Mouse (Mus musculus): ENCODE measurements around the gene Rnf103. TPM values are rescaled to one million over a fixed set of nuclear protein-coding genes. Genes with fewer than 3 reads are reported as not detected.

Rnf103 gene
- polyA plus RNA-seq, 1 experiment from 2014 or later = 25.4 TPM

- Histone ChIP-seq H3K4me1 (replicated peaks; ENCODE audit: control insufficient read depth, insufficient read depth) (no peaks in the 10 kb centered on the region), H3K4me3 (ENCODE audit: low read depth, low read length) (no peak overlapping the region), H3K36me3 (ENCODE audit: control insufficient read depth, insufficient read depth, low read length) (no peaks in the 10 kb centered on the region), H3K4me2 (replicated peaks; ENCODE audit: low read depth) (no peak overlapping the region), H3K9ac (ENCODE audit: low read length) (no peak overlapping the region), H3K27ac (replicated peaks) (no peak overlapping the region), H3K9me3 (ENCODE audit: control insufficient read depth, low read length) (no peaks in the 10 kb centered on the region), H3K27me3 (ENCODE audit: control insufficient read depth, insufficient read depth, low read length) (no peaks in the 10 kb centered on the region)
- ATAC-seq (ENCODE audit: low FRiP score, low TSS enrichment) = no peak
- TF ChIP-seq EP300 (optimal IDR thresholded peaks at IDR 0.05) (no peak), CTCF (IDR thresholded peaks at IDR 0.05; ENCODE audit: low read depth) (no peak)
- 66% methylated on average over 5 of the region's 5 CpGs for WGBS
- no peak for DNase-seq (ENCODE audit: low spot score)
Observed at GRCm38 (mm10) chr6:71485246-71485645, 8.4 kb upstream of the Rnf103 start.

DNA sequence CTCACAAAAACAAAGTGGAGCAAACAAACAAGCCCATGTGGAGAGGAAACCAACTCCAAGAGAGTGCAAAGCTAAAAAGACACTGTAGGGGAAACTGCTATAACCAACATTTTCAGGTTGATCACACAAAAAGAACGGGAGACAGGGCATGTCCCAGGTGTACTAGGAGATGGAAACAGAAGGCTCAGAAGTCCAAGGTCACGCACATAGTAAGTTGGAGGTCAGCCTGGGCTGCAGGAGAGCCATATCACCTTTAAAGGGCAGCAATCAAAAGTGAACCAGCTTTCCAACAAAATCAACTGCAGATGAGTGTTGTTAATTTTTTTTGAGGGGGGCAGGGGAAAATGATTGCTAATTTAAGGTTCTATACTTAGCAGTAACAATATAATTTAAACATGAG lies 7.5 kb upstream of the Rnf103 start:
- H3K27ac ChIP-seq (replicated peaks) = no peak overlapping the region
- H3K27me3 ChIP-seq (ENCODE audit: control insufficient read depth, insufficient read depth, low read length) = no peaks in the 10 kb centered on the region
- ATAC-seq (ENCODE audit: low FRiP score, low TSS enrichment) (no peak), DNase-seq (ENCODE audit: low spot score) (no peak)
- H3K9me3 ChIP-seq (ENCODE audit: control insufficient read depth, low read length) = no peaks in the 10 kb centered on the region
- no peaks in the 10 kb centered on the region for H3K36me3 ChIP-seq (ENCODE audit: control insufficient read depth, insufficient read depth, low read length)
- H3K4me1 ChIP-seq (replicated peaks; ENCODE audit: control insufficient read depth, insufficient read depth) = no peaks in the 10 kb centered on the region
- WGBS = 57% methylated on average over 2 of the region's 2 CpGs
- no peak overlapping the region for H3K4me3 ChIP-seq (ENCODE audit: low read depth, low read length)
- TF ChIP-seq EP300 (optimal IDR thresholded peaks at IDR 0.05) (no peak), CTCF (IDR thresholded peaks at IDR 0.05; ENCODE audit: low read depth) (no peak)
- H3K9ac ChIP-seq (ENCODE audit: low read length) = no peak overlapping the region
- H3K4me2 ChIP-seq (replicated peaks; ENCODE audit: low read depth) = no peak overlapping the region

DNA sequence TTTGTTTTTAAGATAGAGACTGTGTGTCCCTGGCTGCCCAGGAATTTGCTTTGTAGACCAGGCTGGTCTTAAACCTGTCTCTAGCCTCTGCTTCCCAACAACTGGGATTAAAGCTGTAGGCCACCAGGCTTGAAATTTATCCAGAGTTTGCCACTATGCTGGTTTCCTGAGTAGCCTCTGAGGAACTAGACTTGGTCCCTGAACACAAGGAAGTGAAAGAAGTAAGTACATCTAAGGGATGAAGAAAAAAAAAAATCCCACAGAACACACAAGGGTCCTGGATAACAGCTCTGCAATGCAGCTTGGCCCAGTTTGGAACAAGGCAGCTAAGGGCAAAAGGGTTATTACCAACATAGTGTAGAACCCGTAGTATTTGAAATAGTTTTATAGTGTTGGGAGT lies 6.8 kb upstream of the Rnf103 start:
- no peaks in the 10 kb centered on the region for H3K4me1 ChIP-seq (replicated peaks; ENCODE audit: control insufficient read depth, insufficient read depth)
- H3K27ac ChIP-seq (replicated peaks) = no peak overlapping the region
- DNase-seq (ENCODE audit: low spot score) = no peak
- H3K27me3 ChIP-seq (ENCODE audit: control insufficient read depth, insufficient read depth, low read length) = no peaks in the 10 kb centered on the region
- H3K4me2 ChIP-seq (replicated peaks; ENCODE audit: low read depth) = no peak overlapping the region
- H3K4me3 ChIP-seq (ENCODE audit: low read depth, low read length) = no peak overlapping the region
- ATAC-seq (ENCODE audit: low FRiP score, low TSS enrichment) = no peak
- H3K9me3 ChIP-seq (ENCODE audit: control insufficient read depth, low read length) = no peaks in the 10 kb centered on the region
- TF ChIP-seq CTCF (IDR thresholded peaks at IDR 0.05; ENCODE audit: low read depth) (no peak), EP300 (optimal IDR thresholded peaks at IDR 0.05) (no peak)
- H3K9ac ChIP-seq (ENCODE audit: low read length) = no peak overlapping the region
- H3K36me3 ChIP-seq (ENCODE audit: control insufficient read depth, insufficient read depth, low read length) = no peaks in the 10 kb centered on the region
- 69% methylated on average over 1 of the region's 1 CpGs for WGBS

GRCm38 (mm10) chr6:71487966-71488365 lies 5.7 kb upstream of the Rnf103 start:
- peak overlapping the region; percentile 58 for H3K27ac ChIP-seq (replicated peaks)
- peak; percentile 85 for ATAC-seq (ENCODE audit: low FRiP score, low TSS enrichment)
- H3K4me3 ChIP-seq (ENCODE audit: low read depth, low read length) = no peak overlapping the region
- peak; percentile 57 for DNase-seq (ENCODE audit: low spot score)
- H3K27me3 ChIP-seq (ENCODE audit: control insufficient read depth, insufficient read depth, low read length) = no peaks in the 10 kb centered on the region
- H3K36me3 ChIP-seq (ENCODE audit: control insufficient read depth, insufficient read depth, low read length) = no peaks in the 10 kb centered on the region
- no peak overlapping the region for H3K4me2 ChIP-seq (replicated peaks; ENCODE audit: low read depth)
- TF ChIP-seq EP300 (optimal IDR thresholded peaks at IDR 0.05) = no peak
- TF ChIP-seq CTCF (IDR thresholded peaks at IDR 0.05; ENCODE audit: low read depth) = no peak
- no peak overlapping the region; the same call in 1 of the 2 replicates for H3K9ac ChIP-seq (ENCODE audit: low read length)
- H3K4me1 ChIP-seq (replicated peaks; ENCODE audit: control insufficient read depth, insufficient read depth) = no peaks in the 10 kb centered on the region
- H3K9me3 ChIP-seq (ENCODE audit: control insufficient read depth, low read length) = no peaks in the 10 kb centered on the region
- 22% methylated on average over 3 of the region's 4 CpGs for WGBS

DNA sequence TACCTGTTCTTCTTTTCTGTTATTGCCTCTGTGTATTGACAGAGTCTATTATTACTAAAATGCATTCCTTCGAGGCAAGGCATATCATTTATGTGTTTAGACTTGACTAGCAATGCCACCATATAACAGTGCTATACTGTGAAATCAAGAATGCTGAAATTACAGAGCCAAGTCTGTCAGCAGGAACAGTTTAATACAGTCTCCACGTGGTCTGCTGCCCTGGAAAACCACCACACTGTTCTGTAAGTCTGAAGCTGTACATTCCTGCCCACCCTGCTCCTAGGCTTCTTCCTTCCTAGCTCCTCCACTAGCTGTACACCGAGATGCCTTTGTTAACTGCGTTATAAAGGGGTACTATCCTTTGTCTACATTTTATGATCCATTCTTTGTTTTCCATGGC lies 1.6 kb upstream of the Rnf103 start:
- no peak for DNase-seq (ENCODE audit: low spot score)

GRCm38 (mm10) chr6:71492756-71493674 lies 679 bp upstream of the Rnf103 start:
- Histone ChIP-seq H3K4me1 (replicated peaks; ENCODE audit: control insufficient read depth, insufficient read depth) (0 out of 2 replicates have a peak, but pooled peaks cover 2% of the 10 kb centered on the region), H3K4me3 (ENCODE audit: low read depth, low read length) (peak overlapping the region; percentile 94), H3K27ac (replicated peaks) (peak overlapping the region; percentile 100), H3K9ac (ENCODE audit: low read length) (peak overlapping the region; percentile 98), H3K36me3 (ENCODE audit: control insufficient read depth, insufficient read depth, low read length) (peaks cover 2% of the 10 kb centered on the region; the same call in 1 of the 2 replicates), H3K4me2 (replicated peaks; ENCODE audit: low read depth) (peak overlapping the region; percentile 60), H3K27me3 (ENCODE audit: control insufficient read depth, insufficient read depth, low read length) (no peaks in the 10 kb centered on the region), H3K9me3 (ENCODE audit: control insufficient read depth, low read length) (no peaks in the 10 kb centered on the region)
- peak; percentile 52 for DNase-seq (ENCODE audit: low spot score)
- peak; percentile 43 for TF ChIP-seq EP300 (optimal IDR thresholded peaks at IDR 0.05)
- no peak for TF ChIP-seq CTCF (IDR thresholded peaks at IDR 0.05; ENCODE audit: low read depth)
- ATAC-seq (ENCODE audit: low FRiP score, low TSS enrichment) = peak; percentile 65
- 9% methylated on average over 20 of the region's 22 CpGs for WGBS

More for the DNA sequence above, 1.6 kb upstream of the Rnf103 start:
- no peak overlapping the region for H3K9ac ChIP-seq (ENCODE audit: low read length)
- TF ChIP-seq EP300 (optimal IDR thresholded peaks at IDR 0.05) = no peak
- 25% methylated on average over 4 of the region's 4 CpGs for WGBS
- no peaks in the 10 kb centered on the region for H3K9me3 ChIP-seq (ENCODE audit: control insufficient read depth, low read length)
- H3K27ac ChIP-seq (replicated peaks) = peak overlapping the region; percentile 78
- H3K4me2 ChIP-seq (replicated peaks; ENCODE audit: low read depth) = no peak overlapping the region
- no peak for ATAC-seq (ENCODE audit: low FRiP score, low TSS enrichment)
- H3K4me3 ChIP-seq (ENCODE audit: low read depth, low read length) = no peak overlapping the region
- H3K27me3 ChIP-seq (ENCODE audit: control insufficient read depth, insufficient read depth, low read length) = no peaks in the 10 kb centered on the region
- H3K4me1 ChIP-seq (replicated peaks; ENCODE audit: control insufficient read depth, insufficient read depth) = 0 out of 2 replicates have a peak, but pooled peaks cover 2% of the 10 kb centered on the region
- peaks cover 2% of the 10 kb centered on the region; the same call in 1 of the 2 replicates for H3K36me3 ChIP-seq (ENCODE audit: control insufficient read depth, insufficient read depth, low read length)

All from stomach, postnatal 0 days (tissue).